Mouse (Mus musculus): ENCODE results near the gene Dynlt1b.
"Not testable (repeated sequence)": the region's sequence is repeated elsewhere in the genome, so short reads cannot be mapped to it uniquely, and the experiment has no call there.

DNA sequence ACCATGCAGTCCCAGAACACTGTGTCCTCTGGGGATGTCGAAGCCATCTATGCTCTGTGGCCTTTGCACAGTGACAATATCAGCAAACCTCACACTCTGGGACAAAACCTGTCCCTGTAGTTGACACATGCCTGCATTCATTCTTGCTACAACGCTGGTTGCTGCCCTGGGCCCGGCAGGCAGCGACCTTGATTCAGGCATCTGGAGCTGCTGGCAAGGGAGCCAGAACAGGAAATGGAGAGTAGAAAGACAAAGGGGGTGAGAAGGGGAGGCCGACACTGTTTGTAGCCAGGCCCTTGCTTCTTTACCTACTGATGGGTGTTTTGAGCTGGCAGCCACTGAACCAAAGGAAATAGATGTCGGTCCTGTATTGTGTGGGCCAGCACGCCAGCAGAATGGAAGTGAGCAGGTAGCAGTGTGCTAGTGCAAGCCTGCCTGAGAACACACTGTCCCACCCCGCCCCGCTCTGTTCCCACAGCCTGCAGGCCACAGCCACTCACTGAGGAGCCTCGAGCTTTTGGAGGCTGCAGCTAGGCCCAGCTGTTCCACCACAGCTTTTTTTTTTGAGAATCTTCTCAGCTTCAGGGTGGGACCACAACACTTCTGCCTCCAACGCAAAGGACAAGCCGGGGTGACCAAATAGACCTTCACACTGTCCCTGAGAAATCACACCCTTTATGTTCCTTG is 5.5 kb upstream of the Dynlt1b start:
- TF ChIP-seq CTCF (IDR thresholded peaks at IDR 0.05; ENCODE audit: extremely low read depth, insufficient read depth, insufficient read length, insufficient replicate concordance); POLR2A (IDR thresholded peaks at IDR 0.05; ENCODE audit: low read depth, low read length): not testable (repeated sequence)
